Mouse (Mus musculus) layer of hippocampus, adult 18-20 months (tissue): ENCODE results near the gene Nrxn2. TPM values are rescaled to one million over a fixed set of nuclear protein-coding genes. Genes with fewer than 3 reads are reported as not detected.

ENCODE experiments used
- DNase-seq, 2 experiments: peaks; one replicate each; pipeline ENCODE4 v3.0.0; 2022; ENCODE audit warnings: low spot score in 2 of 2
- total RNA-seq, 2 experiments: library from RNA; stranded (reverse); gene quantifications; 2 replicates each; pipeline ENCODE4 v1.2.3; 2021

Nrxn2 gene
- total RNA-seq, 2 experiments from 2014 or later: 415 to 436 TPM

GRCm38 (mm10) chr19:6492124-6492523 is 73.6 kb downstream of the Nrxn2 start:
- DNase-seq: peak; percentile 77 to 87

GRCm38 (mm10) chr19:6493219-6493618 is 74.7 kb downstream of the Nrxn2 start:
- DNase-seq: no peak

GRCm38 (mm10) chr19:6494032-6494431 is 75.5 kb downstream of the Nrxn2 start:
- no peak for DNase-seq

GRCm38 (mm10) chr19:6494504-6495170 is 76.1 kb downstream of the Nrxn2 start:
- no peak for DNase-seq

- DNase-seq: no peak
Measured at GRCm38 (mm10) chr19:6495714-6496113, 77.2 kb downstream of the Nrxn2 start.

- DNase-seq: no peak
Measured at GRCm38 (mm10) chr19:6496462-6497149, 78.1 kb downstream of the Nrxn2 start.

- DNase-seq: peak; percentile 76 to 80
Measured at GRCm38 (mm10) chr19:6497150-6497801, 78.7 kb downstream of the Nrxn2 start.

- DNase-seq: no peak
Measured at GRCm38 (mm10) chr19:6497803-6498202, 79.3 kb downstream of the Nrxn2 start.

- DNase-seq: no peak
Measured at GRCm38 (mm10) chr19:6498350-6499131, 80.0 kb downstream of the Nrxn2 start.

- DNase-seq: no peak
Measured at GRCm38 (mm10) chr19:6499860-6500635, 81.5 kb downstream of the Nrxn2 start.

- DNase-seq: no peak
Measured at GRCm38 (mm10) chr19:6500636-6501025, 82.1 kb downstream of the Nrxn2 start.

- peak; percentile 84 to 90 for DNase-seq
Measured at GRCm38 (mm10) chr19:6502035-6502541, 83.6 kb downstream of the Nrxn2 start.

- DNase-seq: peak; percentile 69 to 80
Measured at GRCm38 (mm10) chr19:6502543-6503319, 84.2 kb downstream of the Nrxn2 start.

- peak in 1 of 2 experiments; percentile 70 for DNase-seq
Measured at GRCm38 (mm10) chr19:6503926-6504655, 85.6 kb downstream of the Nrxn2 start.

- no peak for DNase-seq
Measured at GRCm38 (mm10) chr19:6504656-6505045, 86.1 kb downstream of the Nrxn2 start.

- DNase-seq: no peak
Measured at GRCm38 (mm10) chr19:6507393-6507792, 88.9 kb downstream of the Nrxn2 start.

- DNase-seq: no peak
Measured at GRCm38 (mm10) chr19:6509881-6510280, 91.3 kb downstream of the Nrxn2 start.

GRCm38 (mm10) chr19:6510546-6510945 is 92.0 kb downstream of the Nrxn2 start:
- no peak for DNase-seq
